Mouse (Mus musculus) testis, adult 2 months (tissue): ENCODE results near the gene Mavs.

Experiments used
- CTCF ChIP-seq: fragments of 200-500 bp; IDR thresholded peaks from 2 replicates; pipeline ENCODE4 v1.5.1; 2012; ENCODE audit warnings: low read depth, mild to moderate bottlenecking, inconsistent platforms, low read length, moderate library complexity; ENCODE audit not compliant: control insufficient read depth, insufficient read depth, insufficient replicate concordance
- POLR2A ChIP-seq: fragments of 200-500 bp; IDR thresholded peaks from 2 replicates; pipeline ENCODE4 v1.6.1; 2012; ENCODE audit warnings: low read depth, mild to moderate bottlenecking, inconsistent platforms, low read length, moderate library complexity; ENCODE audit not compliant: control insufficient read depth

- TF ChIP-seq CTCF: no peak
- no peak for TF ChIP-seq POLR2A
These were observed 45.6 kb upstream of the Mavs start for GRCm38 (mm10) chr2:131188311-131188710.
